Mouse (Mus musculus) CD4-positive, CD25-positive, alpha-beta regulatory T cell, adult 9 weeks (primary cell): ENCODE data around the gene Gm10577. TPM values are rescaled to one million over a fixed set of nuclear protein-coding genes. Genes with fewer than 3 reads are reported as not detected.

Source experiments
- polyA plus RNA-seq: library from polyadenylated mRNA; unstranded; fragments of 100-300 nt; shearing (Covaris generic); gene quantifications from one replicate; pipeline ENCODE4 v1.2.1, GENCODE M21; 2017

Gene Gm10577
- polyA plus RNA-seq, result not detected

GRCm38 (mm10) chr4:101020596-101020995 lies at the start of gene Gm10577:
Gene Gm10577 (minus strand): TSS chr4:101020696.

GRCm38 (mm10) chr4:101068786-101069153 lies 48.3 kb upstream of the Gm10577 start, which contains the start of gene Raver2:
Gene Raver2 (plus strand): TSS chr4:101068983.

Other genes starting within 250 kb of the Gm10577 start
- 0.09 TPM for gene Cachd1, start 244.0 kb downstream of the Gm10577 start, polyA plus RNA-seq
- 1.8 TPM for gene Raver2, start 48.3 kb upstream of the Gm10577 start, polyA plus RNA-seq
- gene Jak1, start 244.6 kb upstream of the Gm10577 start, polyA plus RNA-seq, result 322 TPM